Mouse (Mus musculus) midbrain, embryonic 13.5 days (tissue): Measurements from ENCODE around the gene Doc2b. TPM values are rescaled to one million over a fixed set of nuclear protein-coding genes. Genes with fewer than 3 reads are reported as not detected.
A peak's percentile ranks its signal among the peaks of the same experiment; 100 is the strongest.

ENCODE experiments used
- ATAC-seq: fragments of 200-750 bp; cut with Nextera tagmentation; 2 replicates; pipeline ENCODE4 v1.8.0; 2017; ENCODE audit warnings: mild to moderate bottlenecking, moderate TSS enrichment, moderate library complexity
- H3K27ac ChIP-seq: fragments of 300-500 bp; sonication (generic); 2 replicates; pipeline ENCODE4 v1.5.1; 2015; ENCODE audit warnings: inconsistent platforms, mild to moderate bottlenecking, moderate library complexity
- H3K27me3 ChIP-seq: fragments of 300-500 bp; sonication (generic); 2 replicates; pipeline ENCODE4 v1.6.1; 2015; ENCODE audit warnings: mild to moderate bottlenecking, inconsistent platforms
- H3K36me3 ChIP-seq: fragments of 300-500 bp; sonication (generic); 2 replicates; pipeline ENCODE4 v1.6.1; 2015; ENCODE audit warnings: mild to moderate bottlenecking, inconsistent platforms
- H3K4me1 ChIP-seq: fragments of 300-500 bp; sonication (generic); replicated peaks from 2 replicates; pipeline ENCODE4 v1.6.1; 2015; ENCODE audit warnings: inconsistent platforms
- H3K4me2 ChIP-seq: fragments of 300-500 bp; sonication (generic); replicated peaks from 2 replicates; pipeline ENCODE4 v1.6.1; 2015; ENCODE audit warnings: moderate library complexity, mild to moderate bottlenecking, inconsistent platforms
- H3K4me3 ChIP-seq: fragments of 300-500 bp; sonication (generic); replicated peaks from 2 replicates; pipeline ENCODE4 v1.5.1; 2015; ENCODE audit warnings: mild to moderate bottlenecking, inconsistent platforms
- H3K9ac ChIP-seq: fragments of 300-500 bp; sonication (generic); replicated peaks from 2 replicates; pipeline ENCODE4 v1.6.1; 2015; ENCODE audit warnings: mild to moderate bottlenecking, inconsistent platforms
- H3K9me3 ChIP-seq: fragments of 300-500 bp; sonication (generic); 2 replicates; pipeline ENCODE4 v1.6.1; 2016; ENCODE audit warnings: mild to moderate bottlenecking, inconsistent platforms
- WGBS: fragments of 180-500 bp; shearing (Covaris S2); methylation state at CpG from one replicate; pipeline ENCODE4 v1.1.7; 2015; 5-methylcytosine and 5-hydroxymethylcytosine counted together
- polyA plus RNA-seq: library from polyadenylated mRNA; unstranded; fragments of >200 nt; fragmentation: Nextera tagmentation; extraction: Ambion mirVana; gene quantifications from 2 replicates; pipeline ENCODE4 v1.2.1, GENCODE M21; 2015

Gene Doc2b
- polyA plus RNA-seq, 1 experiment from 2014 or later: 1.0 TPM

- Histone ChIP-seq H3K9me3 (no peaks in the 10 kb centered on the region), H3K4me2 (no peak overlapping the region), H3K9ac (no peak overlapping the region), H3K36me3 (no peaks in the 10 kb centered on the region), H3K4me3 (no peak overlapping the region), H3K27me3 (peaks cover 6% of the 10 kb centered on the region; the same call in 1 of the 2 replicates), H3K27ac (no peak overlapping the region), H3K4me1 (no peaks in the 10 kb centered on the region)
- WGBS: 26% methylated on average over 6 of the region's 6 CpGs
- ATAC-seq: peak; percentile 60
Measured at GRCm38 (mm10) chr11:75781919-75782318, 13.9 kb downstream of the Doc2b start.

GRCm38 (mm10) chr11:75775919-75776318 lies 19.9 kb downstream of the Doc2b start:
- no peak overlapping the region for H3K27ac ChIP-seq
- H3K27me3 ChIP-seq: no peaks in the 10 kb centered on the region; the same call in 1 of the 2 replicates
- H3K9ac ChIP-seq: no peak overlapping the region
- H3K4me1 ChIP-seq: no peaks in the 10 kb centered on the region
- no peaks in the 10 kb centered on the region for H3K36me3 ChIP-seq
- no peaks in the 10 kb centered on the region for H3K9me3 ChIP-seq
- WGBS: 90% methylated on average over 1 of the region's 1 CpGs
- ATAC-seq: no peak
- no peak overlapping the region for H3K4me3 ChIP-seq
- no peak overlapping the region for H3K4me2 ChIP-seq

GRCm38 (mm10) chr11:75772562-75772961 lies 23.3 kb downstream of the Doc2b start:
- no peak overlapping the region for H3K27ac ChIP-seq
- H3K9me3 ChIP-seq: no peaks in the 10 kb centered on the region
- H3K4me3 ChIP-seq: no peak overlapping the region
- no peak for ATAC-seq
- H3K9ac ChIP-seq: no peak overlapping the region
- H3K4me1 ChIP-seq: peaks cover 10% of the 10 kb centered on the region
- H3K4me2 ChIP-seq: no peak overlapping the region
- H3K36me3 ChIP-seq: peaks cover 5% of the 10 kb centered on the region
- WGBS: 72% methylated on average over 5 of the region's 5 CpGs
- no peaks in the 10 kb centered on the region; the same call in 1 of the 2 replicates for H3K27me3 ChIP-seq

GRCm38 (mm10) chr11:75769206-75769605 lies 26.6 kb downstream of the Doc2b start:
- Histone ChIP-seq H3K9ac (no peak overlapping the region), H3K4me3 (no peak overlapping the region), H3K27ac (no peak overlapping the region), H3K4me1 (peaks cover 10% of the 10 kb centered on the region), H3K27me3 (no peaks in the 10 kb centered on the region; the same call in 1 of the 2 replicates), H3K9me3 (no peaks in the 10 kb centered on the region), H3K36me3 (peaks cover 34% of the 10 kb centered on the region), H3K4me2 (peak overlapping the region; percentile 36)
- peak; percentile 94 for ATAC-seq
- under 1% methylated on average over 23 of the region's 23 CpGs for WGBS

- 63% methylated on average over 6 of the region's 6 CpGs for WGBS
- Histone ChIP-seq H3K4me3 (no peak overlapping the region), H3K9me3 (no peaks in the 10 kb centered on the region), H3K27ac (peak overlapping the region; percentile 15; the same call in 1 of the 2 replicates), H3K4me2 (no peak overlapping the region), H3K36me3 (peaks cover 37% of the 10 kb centered on the region), H3K27me3 (no peaks in the 10 kb centered on the region), H3K9ac (no peak overlapping the region), H3K4me1 (peaks cover 10% of the 10 kb centered on the region)
- no peak for ATAC-seq
Measured at GRCm38 (mm10) chr11:75768091-75768989, 27.5 kb downstream of the Doc2b start.

GRCm38 (mm10) chr11:75767014-75767413 lies 28.8 kb downstream of the Doc2b start:
- Histone ChIP-seq H3K4me2 (no peak overlapping the region), H3K9ac (no peak overlapping the region), H3K36me3 (peaks cover 44% of the 10 kb centered on the region), H3K27me3 (no peaks in the 10 kb centered on the region), H3K27ac (no peak overlapping the region), H3K4me1 (peaks cover 10% of the 10 kb centered on the region), H3K4me3 (no peak overlapping the region), H3K9me3 (no peaks in the 10 kb centered on the region)
- ATAC-seq: no peak
- 84% methylated on average over 2 of the region's 2 CpGs for WGBS

- Histone ChIP-seq H3K9me3 (no peaks in the 10 kb centered on the region), H3K4me2 (no peak overlapping the region), H3K27ac (no peak overlapping the region), H3K4me1 (peaks cover 10% of the 10 kb centered on the region), H3K27me3 (no peaks in the 10 kb centered on the region), H3K4me3 (no peak overlapping the region), H3K36me3 (peaks cover 59% of the 10 kb centered on the region), H3K9ac (no peak overlapping the region)
- ATAC-seq: no peak
- 88% methylated on average over 8 of the region's 8 CpGs for WGBS
Measured at GRCm38 (mm10) chr11:75765161-75765560, 30.7 kb downstream of the Doc2b start.

- H3K9ac ChIP-seq: no peak overlapping the region
- H3K9me3 ChIP-seq: no peaks in the 10 kb centered on the region
- H3K4me3 ChIP-seq: no peak overlapping the region
- H3K4me2 ChIP-seq: no peak overlapping the region
- no peak for ATAC-seq
- H3K27ac ChIP-seq: no peak overlapping the region
- WGBS: 86% methylated on average over 4 of the region's 4 CpGs
- peaks cover 63% of the 10 kb centered on the region for H3K36me3 ChIP-seq
- peaks cover 8% of the 10 kb centered on the region for H3K4me1 ChIP-seq
- H3K27me3 ChIP-seq: no peaks in the 10 kb centered on the region
Measured at GRCm38 (mm10) chr11:75764521-75765023, 31.3 kb downstream of the Doc2b start.

- WGBS: 87% methylated on average over 2 of the region's 2 CpGs
- Histone ChIP-seq H3K9me3 (no peaks in the 10 kb centered on the region), H3K27me3 (no peaks in the 10 kb centered on the region), H3K36me3 (peaks cover 75% of the 10 kb centered on the region), H3K4me1 (no peaks in the 10 kb centered on the region), H3K4me3 (no peak overlapping the region), H3K27ac (no peak overlapping the region), H3K9ac (no peak overlapping the region), H3K4me2 (no peak overlapping the region)
- ATAC-seq: no peak
Measured at GRCm38 (mm10) chr11:75762708-75763107, 33.1 kb downstream of the Doc2b start.

- 93% methylated on average over 5 of the region's 5 CpGs for WGBS
- no peak for ATAC-seq
- Histone ChIP-seq H3K4me2 (no peak overlapping the region), H3K4me1 (no peaks in the 10 kb centered on the region), H3K9ac (no peak overlapping the region), H3K27ac (no peak overlapping the region), H3K4me3 (no peak overlapping the region), H3K36me3 (peaks cover 74% of the 10 kb centered on the region), H3K9me3 (no peaks in the 10 kb centered on the region), H3K27me3 (no peaks in the 10 kb centered on the region)
Measured at GRCm38 (mm10) chr11:75760785-75761184, 35.1 kb downstream of the Doc2b start.

GRCm38 (mm10) chr11:75758553-75758952 lies 37.3 kb downstream of the Doc2b start:
- no peak overlapping the region for H3K9ac ChIP-seq
- no peaks in the 10 kb centered on the region for H3K4me1 ChIP-seq
- no peak for ATAC-seq
- H3K9me3 ChIP-seq: no peaks in the 10 kb centered on the region
- 92% methylated on average over 1 of the region's 1 CpGs for WGBS
- H3K4me3 ChIP-seq: no peak overlapping the region
- H3K27me3 ChIP-seq: no peaks in the 10 kb centered on the region
- H3K4me2 ChIP-seq: no peak overlapping the region
- peaks cover 64% of the 10 kb centered on the region for H3K36me3 ChIP-seq
- no peak overlapping the region for H3K27ac ChIP-seq

- Histone ChIP-seq H3K4me1 (peaks cover 10% of the 10 kb centered on the region; the same call in 1 of the 2 replicates), H3K27ac (no peak overlapping the region), H3K9ac (no peak overlapping the region), H3K4me3 (no peak overlapping the region), H3K9me3 (no peaks in the 10 kb centered on the region), H3K36me3 (peaks cover 56% of the 10 kb centered on the region), H3K27me3 (no peaks in the 10 kb centered on the region), H3K4me2 (no peak overlapping the region)
- ATAC-seq: no peak
- 91% methylated on average over 8 of the region's 8 CpGs for WGBS
Measured at GRCm38 (mm10) chr11:75756687-75757086, 39.2 kb downstream of the Doc2b start.
